In the genomic region with DNA sequence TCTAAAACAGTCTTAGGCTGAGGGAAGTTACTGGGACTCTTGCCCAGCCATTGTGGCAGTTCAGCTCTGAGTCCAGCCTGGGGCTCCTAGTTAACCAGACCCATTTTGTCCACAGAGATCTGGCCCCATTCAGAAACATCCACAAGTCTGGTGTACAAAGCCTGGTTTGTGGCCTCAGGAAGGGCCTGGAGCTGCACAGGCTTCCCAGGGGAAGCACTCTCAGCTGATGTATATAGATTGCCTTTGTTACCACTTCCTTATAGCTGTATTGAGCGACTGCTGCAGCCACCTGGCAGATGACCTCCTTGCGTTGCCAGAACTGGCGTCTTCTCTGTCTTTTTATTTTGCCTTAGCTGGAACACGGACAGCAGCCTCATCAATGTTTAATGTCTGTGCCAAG, we compare ENCODE assay signal across 35 mouse cellular contexts. TPM values are rescaled to one million over a fixed set of nuclear protein-coding genes. Genes with fewer than 3 reads are reported as not detected.
A peak's percentile ranks its signal among the peaks of the same experiment; 100 is the strongest.
DNase-seq lines count a peak whose midpoint lies in the region; ATAC-seq and TF ChIP-seq lines count a peak whose summit lies in the region.
"Had no signal": no experiment of that assay in that cellular context is flagged by ENCODE, and none has a peak within 500 bp of the region (broad histone marks: within the 10 kb centered on the region; RNA-seq: fewer than 3 reads in every experiment).

No protein-coding gene starts in this region.

- no peak for ATAC-seq in hindbrain, postnatal 0 days
- ATAC-seq in lung, embryonic 16.5 days (ENCODE audit: low read depth), result peak; percentile 52; the same call in 1 of the 2 replicates
- ATAC-seq in frontal cortex, adult (ENCODE audit: low TSS enrichment), result no peak
- ATAC-seq: forebrain, embryonic 15.5 days; liver, postnatal 0 days; lung, postnatal 0 days; midbrain, embryonic 15.5 days had no signal

- no peak for TF ChIP-seq POLR2A in small intestine, adult 2 months (IDR thresholded peaks at IDR 0.05; ENCODE audit: low read depth, low read length)

- TF ChIP-seq CTCF in hindbrain, postnatal 0 days (IDR thresholded peaks at IDR 0.05; ENCODE audit: low read depth), result no peak
- no peak for TF ChIP-seq CTCF in small intestine, adult 2 months (IDR thresholded peaks at IDR 0.05; ENCODE audit: extremely low read depth, insufficient read length, insufficient replicate concordance, low read depth, low read length)

- WGBS in hindbrain, embryonic 10.5 days, result 69% methylated on average over 4 of the region's 4 CpGs
- 32% methylated on average over 4 of the region's 4 CpGs for WGBS in hindbrain, postnatal 0 days
- WGBS in lung, embryonic 16.5 days, result 51% methylated on average over 4 of the region's 4 CpGs
- WGBS in small intestine, adult 2 months, result 11% methylated on average over 4 of the region's 4 CpGs

- H3K9me3 ChIP-seq in hindbrain, embryonic 10.5 days, result no peaks in the 10 kb centered on the region
- H3K9me3 ChIP-seq in hindbrain, postnatal 0 days (ENCODE audit: low read length), result no peaks in the 10 kb centered on the region
- no peaks in the 10 kb centered on the region for H3K9me3 ChIP-seq in lung, embryonic 16.5 days (ENCODE audit: control insufficient read depth, low read length)
- H3K9me3 ChIP-seq: embryonic facial prominence, embryonic 12.5 days; forebrain, embryonic 10.5 days; forebrain, embryonic 15.5 days; limb, embryonic 12.5 days; midbrain, embryonic 15.5 days had no signal

- no peak overlapping the region for H3K4me3 ChIP-seq in hindbrain, embryonic 10.5 days
- no peak overlapping the region for H3K4me3 ChIP-seq in hindbrain, postnatal 0 days (ENCODE audit: low read length)
- no peak overlapping the region for H3K4me3 ChIP-seq in lung, embryonic 16.5 days (ENCODE audit: low read length)
- no peak overlapping the region for H3K4me3 ChIP-seq in small intestine, adult 2 months (ENCODE audit: low read depth, low read length)
- H3K4me3 ChIP-seq: embryonic facial prominence, embryonic 12.5 days; forebrain, embryonic 10.5 days; forebrain, embryonic 15.5 days; layer of hippocampus, adult 2 months; left cerebral cortex, adult 2 months; limb, embryonic 12.5 days; midbrain, embryonic 15.5 days had no signal

- no peak for DNase-seq in hindbrain, embryonic 10.5 days (ENCODE audit: low spot score)
- DNase-seq in hindbrain, postnatal 0 days (ENCODE audit: low spot score), result no peak
- no peak for DNase-seq in lung, postnatal 25 days (ENCODE audit: low spot score)
- DNase-seq in MN1 (ENCODE audit: low spot score), result peak; percentile 33
- DNase-seq: adrenal gland, postnatal 14 days; cerebellum, adult 11 months; cerebellum, adult 9-10 months; cerebellum, postnatal 36 days; heart, postnatal 14 days; kidney, adult 2 months; kidney, postnatal 36 days; liver, postnatal 0 days; right cerebral cortex, adult 18-20 months; thymus, postnatal 25 days had no signal

- no peaks in the 10 kb centered on the region for H3K27me3 ChIP-seq in hindbrain, embryonic 10.5 days (ENCODE audit: insufficient read depth, poor library complexity, severe bottlenecking)
- H3K27me3 ChIP-seq in hindbrain, postnatal 0 days (ENCODE audit: insufficient read depth, low read length), result no peaks in the 10 kb centered on the region
- no peaks in the 10 kb centered on the region for H3K27me3 ChIP-seq in lung, embryonic 16.5 days (ENCODE audit: control insufficient read depth, insufficient read depth, low read depth, low read length)
- no peaks in the 10 kb centered on the region; the same call in none of the 2 replicates for H3K27me3 ChIP-seq in small intestine, adult 2 months (ENCODE audit: control insufficient read depth, insufficient read depth, low read length)
- H3K27me3 ChIP-seq: embryonic facial prominence, embryonic 12.5 days; forebrain, embryonic 15.5 days; midbrain, embryonic 15.5 days had no signal

- H3K4me2 ChIP-seq in hindbrain, postnatal 0 days (ENCODE audit: low read depth, low read length), result no peak overlapping the region
- no peak overlapping the region for H3K4me2 ChIP-seq in lung, embryonic 16.5 days (ENCODE audit: low read depth, low read length)
- H3K4me2 ChIP-seq: embryonic facial prominence, embryonic 12.5 days; forebrain, embryonic 15.5 days; limb, embryonic 12.5 days; liver, embryonic 11.5 days; midbrain, embryonic 15.5 days had no signal

- no peaks in the 10 kb centered on the region for H3K36me3 ChIP-seq in hindbrain, embryonic 10.5 days
- H3K36me3 ChIP-seq in hindbrain, postnatal 0 days (ENCODE audit: insufficient read depth, low read length), result no peaks in the 10 kb centered on the region
- no peaks in the 10 kb centered on the region for H3K36me3 ChIP-seq in lung, embryonic 16.5 days (ENCODE audit: control insufficient read depth, insufficient read depth, low read length)
- no peaks in the 10 kb centered on the region for H3K36me3 ChIP-seq in small intestine, adult 2 months (ENCODE audit: control insufficient read depth, insufficient read depth, low read length)
- H3K36me3 ChIP-seq: embryonic facial prominence, embryonic 12.5 days; forebrain, embryonic 10.5 days; forebrain, embryonic 15.5 days; limb, embryonic 12.5 days; midbrain, embryonic 15.5 days had no signal

- no peak overlapping the region for H3K9ac ChIP-seq in hindbrain, postnatal 0 days (replicated peaks; ENCODE audit: low read length)
- H3K9ac ChIP-seq in lung, embryonic 16.5 days (ENCODE audit: low read length), result no peak overlapping the region
- H3K9ac ChIP-seq: embryonic facial prominence, embryonic 12.5 days; forebrain, embryonic 15.5 days; limb, embryonic 12.5 days; liver, postnatal 0 days; midbrain, embryonic 15.5 days had no signal

- peaks cover 47% of the 10 kb centered on the region for H3K4me1 ChIP-seq in hindbrain, embryonic 10.5 days (replicated peaks)
- no peaks in the 10 kb centered on the region for H3K4me1 ChIP-seq in hindbrain, postnatal 0 days (ENCODE audit: insufficient read depth, low read length)
- H3K4me1 ChIP-seq in lung, embryonic 16.5 days (replicated peaks; ENCODE audit: control insufficient read depth, insufficient read depth, low read length), result peaks cover 5% of the 10 kb centered on the region; the same call in 1 of the 2 replicates
- no peaks in the 10 kb centered on the region for H3K4me1 ChIP-seq in small intestine, adult 2 months (ENCODE audit: control insufficient read depth, insufficient read depth, insufficient read length, low read length)
- H3K4me1 ChIP-seq: forebrain, embryonic 15.5 days had no signal

- 0 out of 2 replicates have a peak overlapping the region, but pooled peaks have one; percentile 40 for H3K27ac ChIP-seq in hindbrain, embryonic 10.5 days
- no peak overlapping the region for H3K27ac ChIP-seq in hindbrain, postnatal 0 days
- no peak overlapping the region for H3K27ac ChIP-seq in lung, embryonic 16.5 days (ENCODE audit: low read length)
- H3K27ac ChIP-seq in small intestine, adult 2 months (ENCODE audit: insufficient read depth, low read depth, low read length), result 0 out of 2 replicates have a peak overlapping the region, but pooled peaks have one; percentile 8
- H3K27ac ChIP-seq: embryonic facial prominence, embryonic 12.5 days; forebrain, embryonic 10.5 days; forebrain, embryonic 15.5 days; layer of hippocampus, adult 2 months; left cerebral cortex, adult 2 months; limb, embryonic 12.5 days; macrophage; midbrain, embryonic 15.5 days had no signal

RNA-seq across cellular contexts. Expression of a gene that starts 9.3 kb away (rescaled TPM):
- polyA plus RNA-seq in hindbrain, embryonic 10.5 days (2016; fragmentation: Nextera tagmentation; extraction: Ambion mirVana), result 1.2 and 2.8 TPM in 2 replicates
- 5.7 and 7.4 TPM in 2 replicates for total RNA-seq in hindbrain, postnatal 0 days (2014; rRNA removed)
- polyA plus RNA-seq in hindbrain, postnatal 0 days (2015; fragmentation: Nextera tagmentation; extraction: Ambion mirVana), result 2.3 and 3.2 TPM in 2 replicates
- 5.8 and 7.4 TPM in 2 replicates for polyA plus RNA-seq in lung, embryonic 16.5 days (2015; fragmentation: Nextera tagmentation; extraction: Ambion mirVana)
- not detected in 2 replicates for polyA plus RNA-seq in small intestine, adult 2 months (2012; rRNA removed)
- total RNA-seq: adrenal gland, postnatal 14 days; gastrocnemius, adult 8-10 months; gastrocnemius, postnatal 4 days; megakaryocyte-erythroid progenitor cell, adult 5-6 weeks; MEL had no signal
- polyA plus RNA-seq: forebrain, embryonic 10.5 days; kidney, embryonic 16.5 days; limb, embryonic 12.5 days; liver, embryonic 11.5 days; macrophage; stomach, embryonic 14.5 days had no signal

RNA-seq across cellular contexts. Expression of a gene that starts 11.5 kb away (rescaled TPM):
- 3.9 and 6.8 TPM in 2 replicates for polyA plus RNA-seq in hindbrain, embryonic 10.5 days (2016; fragmentation: Nextera tagmentation; extraction: Ambion mirVana)
- total RNA-seq in hindbrain, postnatal 0 days (2014; rRNA removed), result 82.1 and 111 TPM in 2 replicates
- polyA plus RNA-seq in hindbrain, postnatal 0 days (2015; fragmentation: Nextera tagmentation; extraction: Ambion mirVana), result 4.8 and 5.7 TPM in 2 replicates
- 1.5 and 2.0 TPM in 2 replicates for polyA plus RNA-seq in lung, embryonic 16.5 days (2015; fragmentation: Nextera tagmentation; extraction: Ambion mirVana)
- 17.8 and 19.6 TPM in 2 replicates for polyA plus RNA-seq in small intestine, adult 2 months (2012; rRNA removed)
- polyA plus RNA-seq: macrophage had no signal

RNA-seq across cellular contexts. Expression of a gene that starts 52.0 kb away (rescaled TPM):
- 0.06 and 0.27 TPM in 2 replicates for polyA plus RNA-seq in hindbrain, embryonic 10.5 days (2016; fragmentation: Nextera tagmentation; extraction: Ambion mirVana)
- 2.3 and 2.5 TPM in 2 replicates for total RNA-seq in hindbrain, postnatal 0 days (2014; rRNA removed)
- 0.84 and 1.2 TPM in 2 replicates for polyA plus RNA-seq in hindbrain, postnatal 0 days (2015; fragmentation: Nextera tagmentation; extraction: Ambion mirVana)
- 0.11 and 0.21 TPM in 2 replicates for polyA plus RNA-seq in lung, embryonic 16.5 days (2015; fragmentation: Nextera tagmentation; extraction: Ambion mirVana)
- 0.29 and 0.53 TPM in 2 replicates for polyA plus RNA-seq in small intestine, adult 2 months (2012; rRNA removed)
- total RNA-seq: adrenal gland, postnatal 14 days; gastrocnemius, adult 8-10 months; gastrocnemius, postnatal 4 days; heart, adult 8-10 months; heart, postnatal 14 days; megakaryocyte-erythroid progenitor cell, adult 5-6 weeks; MEL had no signal
- polyA plus RNA-seq: forebrain, embryonic 10.5 days; kidney, adult 2 months; kidney, embryonic 16.5 days; liver, embryonic 11.5 days; liver, postnatal 0 days; macrophage; neural tube, embryonic 11.5 days; stomach, embryonic 14.5 days had no signal

Comparison
In these comparisons a context has a peak if more than half of its experiments do, and no peak if none do; other contexts are left out.
1. H3K27ac ChIP-seq: peak in hindbrain, embryonic 10.5 days (single experiment) and small intestine, adult 2 months (single experiment); none in hindbrain, postnatal 0 days (single experiment) and lung, embryonic 16.5 days (single experiment).